Mouse (Mus musculus) cortical plate, adult 2 months (tissue): Measurements from ENCODE around the gene Exoc3l.

Experiments used
- CTCF ChIP-seq: fragments of 200-500 bp; IDR thresholded peaks from 2 replicates; pipeline ENCODE4 v1.5.1; 2011; ENCODE audit warnings: mild to moderate bottlenecking, control low read depth, low read length; ENCODE audit not compliant: insufficient read depth; ENCODE audit errors: extremely low read depth
- POLR2A ChIP-seq: fragments of 200-500 bp; IDR thresholded peaks from 2 replicates; pipeline ENCODE4 v1.6.1; 2011; ENCODE audit warnings: mild to moderate bottlenecking, low read length, control low read depth; ENCODE audit not compliant: insufficient read depth; ENCODE audit errors: extremely low read depth

- TF ChIP-seq POLR2A: no peak
- TF ChIP-seq CTCF: no peak
Measured at GRCm38 (mm10) chr8:105338992-105339391, 43.1 kb upstream of the Exoc3l start.
